Mouse (Mus musculus) neural tube, embryonic 14.5 days (tissue): ENCODE results near the gene Flrt2. TPM values are rescaled to one million over a fixed set of nuclear protein-coding genes. Genes with fewer than 3 reads are reported as not detected.

Source experiments
- ATAC-seq: fragments of 200-750 bp; cut with Nextera tagmentation; 2 replicates; pipeline ENCODE4 v1.8.0; 2017; ENCODE audit warnings: low read depth, mild to moderate bottlenecking, moderate TSS enrichment, moderate library complexity
- H3K27ac ChIP-seq: fragments of 300-500 bp; sonication (generic); 2 replicates; pipeline ENCODE4 v1.5.1; 2014; ENCODE audit warnings: low read depth, mild to moderate bottlenecking, control low read depth, low read length, moderate library complexity, mixed read lengths
- H3K27me3 ChIP-seq: fragments of 300-500 bp; sonication (generic); 2 replicates; pipeline ENCODE4 v1.6.1; 2014; ENCODE audit warnings: low read length; ENCODE audit not compliant: control insufficient read depth, insufficient read depth
- H3K36me3 ChIP-seq: fragments of 300-500 bp; sonication (generic); 2 replicates; pipeline ENCODE4 v1.6.1; 2014; ENCODE audit warnings: low read length, mixed read lengths; ENCODE audit not compliant: control insufficient read depth, insufficient read depth
- H3K4me1 ChIP-seq: fragments of 300-500 bp; sonication (generic); 2 replicates; pipeline ENCODE4 v1.6.1; 2014; ENCODE audit warnings: low read length; ENCODE audit not compliant: control insufficient read depth, insufficient read depth
- H3K4me2 ChIP-seq: fragments of 300-500 bp; sonication (generic); 2 replicates; pipeline ENCODE4 v1.6.1; 2014; ENCODE audit warnings: mild to moderate bottlenecking, low read depth, low read length, control low read depth
- H3K4me3 ChIP-seq: fragments of 300-500 bp; sonication (generic); 2 replicates; pipeline ENCODE4 v1.5.1; 2014; ENCODE audit warnings: low read depth, low read length, control low read depth, mixed read lengths
- H3K9ac ChIP-seq: fragments of 300-500 bp; sonication (generic); replicated peaks from 2 replicates; pipeline ENCODE4 v1.6.1; 2014; ENCODE audit warnings: low read depth, mild to moderate bottlenecking, control low read depth, low read length, mixed read lengths
- H3K9me3 ChIP-seq: fragments of 300-500 bp; sonication (generic); 2 replicates; pipeline ENCODE4 v1.6.1; 2016; ENCODE audit warnings: low read length; ENCODE audit not compliant: control insufficient read depth
- WGBS: fragments of 180-500 bp; shearing (Covaris S2); extraction: QIAGEN DNeasy Blood & Tissue Kit; methylation state at CpG from one replicate; pipeline ENCODE4 v1.1.7; 2014; 5-methylcytosine and 5-hydroxymethylcytosine counted together
- polyA plus RNA-seq: library from polyadenylated mRNA; unstranded; fragments of >200 nt; fragmentation: Nextera tagmentation; extraction: Ambion mirVana; gene quantifications from 2 replicates; pipeline ENCODE4 v1.2.1, GENCODE M21; 2014

Gene Flrt2
- polyA plus RNA-seq, 1 experiment from 2014 or later = 30.1 TPM

DNA sequence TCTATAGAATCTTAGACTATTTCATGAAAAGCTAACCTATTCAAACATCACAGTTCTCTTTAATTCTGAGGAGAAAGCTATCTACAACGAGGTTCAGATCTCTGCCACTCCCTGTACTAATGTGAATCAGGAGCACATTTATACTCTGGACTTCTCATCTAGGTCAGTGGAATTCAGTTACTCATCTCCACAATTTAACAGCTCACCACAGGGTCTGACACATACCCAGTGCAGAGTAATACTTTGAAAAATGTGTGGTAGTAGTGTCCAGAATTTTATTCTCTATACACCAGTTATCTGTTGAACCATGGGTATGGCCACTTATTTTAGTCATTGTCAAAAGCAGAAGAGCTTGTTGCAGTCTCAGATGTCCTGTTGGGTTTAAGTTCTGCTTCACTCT is 98.1 kb downstream of the Flrt2 start:
- H3K27me3 ChIP-seq = no peaks in the 10 kb centered on the region
- no peak overlapping the region for H3K4me3 ChIP-seq
- ATAC-seq = no peak
- no peak overlapping the region for H3K9ac ChIP-seq
- H3K4me1 ChIP-seq = no peaks in the 10 kb centered on the region
- no peaks in the 10 kb centered on the region for H3K9me3 ChIP-seq
- WGBS = 66% methylated on average over 1 of the region's 1 CpGs
- H3K4me2 ChIP-seq = no peak overlapping the region
- H3K27ac ChIP-seq = no peak overlapping the region
- H3K36me3 ChIP-seq = no peaks in the 10 kb centered on the region

DNA sequence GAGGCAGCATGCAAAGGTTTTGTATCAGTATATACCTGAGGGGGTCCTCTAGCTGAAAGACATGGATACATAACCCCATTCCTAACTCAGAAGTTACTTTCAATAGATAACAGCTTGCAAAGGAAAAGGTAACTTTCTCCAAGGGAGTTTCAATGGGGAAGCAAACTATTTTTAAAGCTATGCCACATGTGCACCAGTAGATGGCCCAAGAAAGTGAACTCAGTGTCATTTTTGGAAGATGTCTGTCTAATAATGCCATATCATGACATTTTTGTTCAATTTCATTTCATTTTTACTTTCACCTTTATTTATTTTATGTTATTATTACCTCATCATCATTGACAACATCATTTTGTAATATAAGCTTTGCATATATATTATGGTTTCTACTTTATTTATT is 124.6 kb downstream of the Flrt2 start:
- Histone ChIP-seq H3K27ac (no peak overlapping the region), H3K9ac (no peak overlapping the region), H3K4me2 (no peak overlapping the region), H3K4me3 (no peak overlapping the region), H3K4me1 (no peaks in the 10 kb centered on the region), H3K27me3 (no peaks in the 10 kb centered on the region), H3K9me3 (no peaks in the 10 kb centered on the region), H3K36me3 (no peaks in the 10 kb centered on the region)
- ATAC-seq = no peak
